Mouse (Mus musculus) C2C12 (cell line): ENCODE measurements around the gene Ttc38. TPM values are rescaled to one million over a fixed set of nuclear protein-coding genes. Genes with fewer than 3 reads are reported as not detected.

Experiments used
- H3K27me3 ChIP-seq: one replicate; pipeline ENCODE4 v1.6.1; 2011; ENCODE audit not compliant: control insufficient read depth, insufficient read depth, insufficient read length
- H3K36me3 ChIP-seq: one replicate; pipeline ENCODE4 v1.6.1; 2011; ENCODE audit not compliant: control insufficient read depth, insufficient read depth
- H3K4me3 ChIP-seq: one replicate; pipeline ENCODE4 v1.5.1; 2011; ENCODE audit warnings: mild to moderate bottlenecking, control low read depth; ENCODE audit not compliant: poor library complexity, insufficient read depth, severe bottlenecking
- H3K79me2 ChIP-seq: one replicate; pipeline ENCODE4 v1.6.1; 2011; ENCODE audit not compliant: control insufficient read depth, insufficient read depth
- H3K79me3 ChIP-seq: one replicate; pipeline ENCODE4 v1.6.1; 2011; ENCODE audit warnings: low read depth, control low read depth
- H3ac ChIP-seq: one replicate; pipeline ENCODE3; 2011; ENCODE audit warnings: low read depth; ENCODE audit not compliant: control insufficient read depth, insufficient read length
- CEBPB ChIP-seq: IDR thresholded peaks from one replicate; pipeline ENCODE4 v1.6.1; 2011; ENCODE audit warnings: low read depth, mild to moderate bottlenecking, control low read depth, moderate library complexity
- CTCF ChIP-seq: IDR thresholded peaks from one replicate; pipeline ENCODE4 v1.5.1; 2011; ENCODE audit not compliant: control insufficient read depth, insufficient read depth, insufficient read length
- FOSL1 ChIP-seq: IDR thresholded peaks from one replicate; pipeline ENCODE4 v1.8.0; 2011; ENCODE audit warnings: mild to moderate bottlenecking, low read length; ENCODE audit not compliant: poor library complexity, insufficient read depth, severe bottlenecking
- MAX ChIP-seq: IDR thresholded peaks from one replicate; pipeline ENCODE4 v1.6.1; 2011; ENCODE audit warnings: mild to moderate bottlenecking, control low read depth
- MYOD1 ChIP-seq: IDR thresholded peaks from one replicate; pipeline ENCODE4 v1.6.1; 2011; ENCODE audit warnings: low read depth; ENCODE audit not compliant: control insufficient read depth, insufficient read length
- MYOG ChIP-seq: IDR thresholded peaks from one replicate; pipeline ENCODE4 v1.6.1; 2011; ENCODE audit not compliant: control insufficient read depth, insufficient read length; ENCODE audit errors: extremely low read depth
- USF1 ChIP-seq: IDR thresholded peaks from one replicate; pipeline ENCODE4 v1.6.1; 2011; ENCODE audit warnings: low read depth, mild to moderate bottlenecking, control low read depth, moderate library complexity
- polyA plus RNA-seq: library from polyadenylated mRNA; unstranded; fragments of >200 nt; fragmentation: generic; extraction: Trizol; gene quantifications from one replicate; pipeline ENCODE4 v1.2.1, GENCODE M21; 2012; ENCODE audit warnings: missing spikeins

The Ttc38 gene
- polyA plus RNA-seq, 1 experiment, result 0.07 TPM

DNA sequence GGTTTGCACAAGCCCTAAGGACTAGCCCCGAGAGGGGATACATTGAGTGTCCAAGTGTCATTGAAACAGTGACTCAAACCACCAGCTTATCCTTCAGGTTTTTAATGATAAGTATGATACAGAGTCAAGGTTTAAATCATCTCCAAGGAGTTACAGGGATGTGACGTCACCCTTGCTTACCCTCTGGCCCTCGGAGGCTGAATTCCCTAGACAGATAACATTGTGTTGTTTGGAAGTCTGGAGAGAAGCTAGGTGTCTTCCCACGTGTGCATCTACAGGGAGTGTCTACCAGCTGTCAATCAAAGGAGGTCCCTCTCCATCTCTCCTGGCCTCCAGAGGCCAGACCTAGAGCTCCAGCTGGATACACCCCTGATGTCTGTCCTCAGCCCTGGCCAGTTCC lies 25.2 kb upstream of the Ttc38 start:
- TF ChIP-seq CTCF, result no peak
- TF ChIP-seq USF1, result no peak
- no peak for TF ChIP-seq MYOD1
- TF ChIP-seq CEBPB, result no peak
- TF ChIP-seq MAX, result no peak
- no peak for TF ChIP-seq FOSL1
- TF ChIP-seq MYOG, result no peak
- no peaks in the 10 kb centered on the region for H3K79me3 ChIP-seq
- H3ac ChIP-seq, result no peak overlapping the region
- H3K4me3 ChIP-seq, result no peak overlapping the region
- no peaks in the 10 kb centered on the region for H3K36me3 ChIP-seq
- no peaks in the 10 kb centered on the region for H3K79me2 ChIP-seq
- H3K27me3 ChIP-seq, result peaks cover 31% of the 10 kb centered on the region

DNA sequence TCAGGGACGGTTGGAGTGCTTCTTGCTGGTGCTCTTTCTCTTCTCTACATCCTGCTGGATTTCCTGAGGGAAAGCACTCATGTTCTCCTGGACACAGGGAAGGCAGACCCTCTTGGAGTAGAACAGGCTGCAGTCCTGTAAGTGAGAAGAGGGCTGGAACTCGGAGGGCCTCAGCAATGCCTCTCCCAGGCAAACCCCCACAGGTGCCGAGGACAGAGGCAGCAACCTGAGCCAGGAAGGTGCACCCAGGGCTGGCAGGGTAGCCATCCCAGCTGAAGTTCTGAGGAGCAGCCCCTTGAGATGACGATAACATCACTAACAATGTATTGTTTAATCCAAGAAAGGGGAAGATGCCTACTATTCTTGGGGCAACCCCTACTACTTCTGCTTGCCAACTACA lies 24.7 kb upstream of the Ttc38 start:
- no peaks in the 10 kb centered on the region for H3K36me3 ChIP-seq

GRCm38 (mm10) chr15:85808031-85808430 lies 24.1 kb upstream of the Ttc38 start:
- Histone ChIP-seq H3K79me2 (no peaks in the 10 kb centered on the region), H3K4me3 (no peak overlapping the region), H3ac (no peak overlapping the region), H3K27me3 (peaks cover 21% of the 10 kb centered on the region), H3K79me3 (no peaks in the 10 kb centered on the region), H3K36me3 (no peaks in the 10 kb centered on the region)
- TF ChIP-seq FOSL1 (no peak), MYOD1 (no peak)

More for the DNA sequence above, 24.7 kb upstream of the Ttc38 start:
- no peak overlapping the region for H3ac ChIP-seq
- H3K4me3 ChIP-seq, result no peak overlapping the region
- TF ChIP-seq USF1 (no peak), CEBPB (no peak), MYOD1 (no peak), FOSL1 (no peak), CTCF (no peak), MAX (no peak), MYOG (no peak)
- H3K79me2 ChIP-seq, result no peaks in the 10 kb centered on the region
- no peaks in the 10 kb centered on the region for H3K79me3 ChIP-seq
- H3K27me3 ChIP-seq, result peaks cover 27% of the 10 kb centered on the region

DNA sequence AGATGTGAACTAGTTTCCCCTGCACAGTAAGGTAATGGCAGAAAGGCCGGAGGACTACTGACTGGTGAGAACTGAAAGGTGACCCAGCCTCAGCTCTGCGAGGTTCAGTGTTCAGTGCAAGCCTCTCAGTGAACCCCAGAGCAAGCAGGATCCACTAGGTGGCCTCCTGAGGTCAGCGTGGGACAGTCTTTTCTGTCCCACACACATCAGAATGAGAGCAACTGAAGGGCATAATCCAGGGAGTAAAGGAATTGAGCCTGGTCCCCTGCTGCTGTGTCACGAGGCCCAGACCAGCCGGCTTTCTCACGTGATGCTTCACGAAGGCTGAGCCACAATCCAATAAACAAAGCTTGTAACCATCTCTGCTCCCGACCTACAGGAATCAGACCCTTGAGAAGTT lies 23.7 kb upstream of the Ttc38 start:
- Histone ChIP-seq H3K27me3 (peaks cover 20% of the 10 kb centered on the region), H3K36me3 (no peaks in the 10 kb centered on the region), H3ac (no peak overlapping the region), H3K79me3 (no peaks in the 10 kb centered on the region), H3K79me2 (no peaks in the 10 kb centered on the region), H3K4me3 (no peak overlapping the region)
- TF ChIP-seq MAX, result no peak
- TF ChIP-seq FOSL1, result no peak
- no peak for TF ChIP-seq MYOG
- TF ChIP-seq MYOD1, result no peak
- TF ChIP-seq USF1, result no peak
- TF ChIP-seq CEBPB, result no peak
- TF ChIP-seq CTCF, result no peak

- Histone ChIP-seq H3K4me3 (no peak overlapping the region), H3ac (no peak overlapping the region), H3K79me3 (no peaks in the 10 kb centered on the region), H3K27me3 (peaks cover 18% of the 10 kb centered on the region), H3K36me3 (no peaks in the 10 kb centered on the region), H3K79me2 (no peaks in the 10 kb centered on the region)
- TF ChIP-seq MAX (no peak), USF1 (no peak), CTCF (no peak), CEBPB (no peak), FOSL1 (no peak), MYOD1 (no peak)
Measured at GRCm38 (mm10) chr15:85809091-85809490, 23.0 kb upstream of the Ttc38 start.

- H3K36me3 ChIP-seq, result no peaks in the 10 kb centered on the region
- H3K4me3 ChIP-seq, result no peak overlapping the region
- H3K79me3 ChIP-seq, result no peaks in the 10 kb centered on the region
- H3ac ChIP-seq, result no peak overlapping the region
- TF ChIP-seq CTCF (no peak), MYOG (no peak), MAX (no peak), MYOD1 (no peak), USF1 (no peak), FOSL1 (no peak)
- peaks cover 17% of the 10 kb centered on the region for H3K27me3 ChIP-seq
- H3K79me2 ChIP-seq, result no peaks in the 10 kb centered on the region
Measured at GRCm38 (mm10) chr15:85810462-85810805, 21.7 kb upstream of the Ttc38 start.
